Comparison of ENCODE assay signal across 12 mouse cellular contexts in genomic region chr15:82298764-82299561, GRCm38 (mm10). TPM values are rescaled to one million over a fixed set of nuclear protein-coding genes. Genes with fewer than 3 reads are reported as not detected.
DNase-seq lines count a peak whose midpoint lies in the region; ATAC-seq and TF ChIP-seq lines count a peak whose summit lies in the region.
"Had no signal": no experiment of that assay in that cellular context is flagged by ENCODE, and none has a peak within 500 bp of the region (broad histone marks: within the 10 kb centered on the region; RNA-seq: fewer than 3 reads in every experiment).

Wbp2nl (plus strand) TSS chr15:82298954.

- ATAC-seq in lung, embryonic 16.5 days (ENCODE audit: low read depth): peak; percentile 60; the same call in 1 of the 2 replicates
- ATAC-seq in liver, embryonic 11.5 days (replicated peaks; ENCODE audit: low FRiP score): peak; percentile 41; the same call in 1 of the 2 replicates

- H3K9ac ChIP-seq in lung, embryonic 16.5 days (ENCODE audit: low read length): no peak within 1 kb of the TSS
- no peak within 1 kb of the TSS; the same call in 1 of the 2 replicates for H3K9ac ChIP-seq in liver, embryonic 11.5 days (ENCODE audit: low read depth, low read length)

- peak; percentile 33 for TF ChIP-seq POLR2A in testis, adult 2 months (IDR thresholded peaks at IDR 0.05; ENCODE audit: control insufficient read depth, low read depth, low read length)

- TF ChIP-seq CTCF in testis, adult 2 months (IDR thresholded peaks at IDR 0.05; ENCODE audit: control insufficient read depth, insufficient read depth, insufficient replicate concordance, low read depth, low read length): no peak

- peak within 1 kb of the TSS; percentile 38 for H3K4me3 ChIP-seq in heart, embryonic 10.5 days
- H3K4me3 ChIP-seq in lung, embryonic 16.5 days (ENCODE audit: low read length): no peak within 1 kb of the TSS
- no peak within 1 kb of the TSS for H3K4me3 ChIP-seq in liver, embryonic 11.5 days (ENCODE audit: low read depth, low read length)
- H3K4me3 ChIP-seq in testis, adult 2 months (ENCODE audit: control insufficient read depth, low read depth, low read length): peak within 1 kb of the TSS; percentile 96

- intact Hi-C loops in heart, postnatal 10 days (cut with DNase I): no loop called here

- no peak within 1 kb of the TSS for H3K4me2 ChIP-seq in lung, embryonic 16.5 days (ENCODE audit: low read depth, low read length)
- peak within 1 kb of the TSS; percentile 24; the same call in 1 of the 2 replicates for H3K4me2 ChIP-seq in liver, embryonic 11.5 days

- no peak for DNase-seq in heart, embryonic 10.5 days (ENCODE audit: low spot score)
- DNase-seq in heart, postnatal 10 days: no peak
- DNase-seq in lung, postnatal 25 days (ENCODE audit: low spot score): no peak
- no peak for DNase-seq in liver, embryonic 11.5 days (ENCODE audit: low spot score)
- no peak for DNase-seq in cerebellum, adult 11 months
- no peak for DNase-seq in urinary bladder, postnatal 36 days (ENCODE audit: low spot score in 2 of 2)
- DNase-seq: thymus, postnatal 14 days had no signal

- H3K27me3 ChIP-seq in heart, embryonic 10.5 days (ENCODE audit: insufficient read depth, poor library complexity, severe bottlenecking): peaks cover 12% of the 10 kb centered on the region
- H3K27me3 ChIP-seq in lung, embryonic 16.5 days (ENCODE audit: control insufficient read depth, insufficient read depth, low read depth, low read length): no peaks in the 10 kb centered on the region
- H3K27me3 ChIP-seq in liver, embryonic 11.5 days (replicated peaks; ENCODE audit: control insufficient read depth, insufficient read depth, low read length): 0 out of 2 replicates have a peak, but pooled peaks cover 2% of the 10 kb centered on the region
- H3K27me3 ChIP-seq in testis, adult 2 months (ENCODE audit: control insufficient read depth, insufficient read depth, low read length): no peaks in the 10 kb centered on the region

- 48% methylated on average over 39 of the region's 39 CpGs for WGBS in heart, embryonic 10.5 days
- 53% methylated on average over 39 of the region's 39 CpGs for WGBS in lung, embryonic 16.5 days
- WGBS in liver, embryonic 11.5 days: 48% methylated on average over 39 of the region's 39 CpGs

- peaks cover 3% of the 10 kb centered on the region; the same call in 1 of the 2 replicates for H3K9me3 ChIP-seq in heart, embryonic 10.5 days
- no peaks in the 10 kb centered on the region for H3K9me3 ChIP-seq in lung, embryonic 16.5 days (ENCODE audit: control insufficient read depth, low read length)
- no peaks in the 10 kb centered on the region for H3K9me3 ChIP-seq in liver, embryonic 11.5 days (ENCODE audit: control insufficient read depth, low read length)

- no peaks in the 10 kb centered on the region for H3K36me3 ChIP-seq in heart, embryonic 10.5 days
- no peaks in the 10 kb centered on the region for H3K36me3 ChIP-seq in lung, embryonic 16.5 days (ENCODE audit: control insufficient read depth, insufficient read depth, low read length)
- H3K36me3 ChIP-seq in liver, embryonic 11.5 days (ENCODE audit: control insufficient read depth, insufficient read depth, low read length): no peaks in the 10 kb centered on the region
- no peaks in the 10 kb centered on the region for H3K36me3 ChIP-seq in testis, adult 2 months (ENCODE audit: control insufficient read depth, insufficient read depth, low read length)

- peaks cover 9% of the 10 kb centered on the region for H3K4me1 ChIP-seq in heart, embryonic 10.5 days
- no peaks in the 10 kb centered on the region for H3K4me1 ChIP-seq in lung, embryonic 16.5 days (replicated peaks; ENCODE audit: control insufficient read depth, insufficient read depth, low read length)
- H3K4me1 ChIP-seq in liver, embryonic 11.5 days (replicated peaks; ENCODE audit: control insufficient read depth, insufficient read depth, low read length): peaks cover 2% of the 10 kb centered on the region; the same call in 1 of the 2 replicates
- peaks cover 2% of the 10 kb centered on the region; the same call in 1 of the 2 replicates for H3K4me1 ChIP-seq in testis, adult 2 months (ENCODE audit: control insufficient read depth, insufficient read depth, low read length)

- 0 out of 2 replicates have a peak within 1 kb of the TSS, but pooled peaks have one; percentile 24 for H3K27ac ChIP-seq in heart, embryonic 10.5 days
- H3K27ac ChIP-seq in lung, embryonic 16.5 days (ENCODE audit: low read length): no peak within 1 kb of the TSS
- H3K27ac ChIP-seq in liver, embryonic 11.5 days (ENCODE audit: low read depth, low read length): no peak within 1 kb of the TSS
- peak within 1 kb of the TSS; percentile 63 for H3K27ac ChIP-seq in testis, adult 2 months (ENCODE audit: control insufficient read depth, insufficient read depth, low read depth, low read length)

RNA-seq across cellular contexts. Expression of gene Wbp2nl, which starts in this region (rescaled TPM):
- 0.28 and 0.65 TPM in 2 replicates for polyA plus RNA-seq in heart, embryonic 10.5 days (2016; fragmentation: Nextera tagmentation; extraction: Ambion mirVana)
- total RNA-seq in heart, postnatal 10 days (2021): not detected
- polyA plus RNA-seq in lung, embryonic 16.5 days (2015; fragmentation: Nextera tagmentation; extraction: Ambion mirVana): 0.25 and 0.38 TPM in 2 replicates
- polyA plus RNA-seq in liver, embryonic 11.5 days (2014; fragmentation: Nextera tagmentation; extraction: Ambion mirVana): 0.25 and 0.58 TPM in 2 replicates
- 149 and 170 TPM in 2 replicates for polyA plus RNA-seq in testis, adult 2 months (2012; rRNA removed)
- total RNA-seq: CH12.LX; left cerebral cortex, postnatal 36 days had no signal
- polyA plus RNA-seq: frontal cortex, adult 2 months had no signal

Comparison
In these comparisons a context has a peak if more than half of its experiments do, and no peak if none do; other contexts are left out.
1. RNA of gene Wbp2nl (polyA plus RNA-seq): 149 to 170 TPM in testis, adult 2 months; 0.25 to 0.58 TPM in liver, embryonic 11.5 days, 0.25 to 0.38 TPM in lung, embryonic 16.5 days and 0.28 to 0.65 TPM in heart, embryonic 10.5 days; every median in the first group is over 10 times any median in the second.
2. Peak in ATAC-seq in lung, embryonic 16.5 days; RNA of the gene not detected or under 1 TPM.
3. Peak in ATAC-seq and H3K4me2 ChIP-seq in liver, embryonic 11.5 days; RNA of the gene not detected or under 1 TPM.
4. H3K27ac ChIP-seq: peak in heart, embryonic 10.5 days (single experiment) and testis, adult 2 months (single experiment); none in lung, embryonic 16.5 days (single experiment) and liver, embryonic 11.5 days (single experiment).
5. H3K4me3 ChIP-seq: peak in heart, embryonic 10.5 days (single experiment) and testis, adult 2 months (single experiment); none in lung, embryonic 16.5 days (single experiment) and liver, embryonic 11.5 days (single experiment).